Mouse (Mus musculus) liver, embryonic 14.5 days (tissue): ENCODE results near the gene Plekhm1.

Experiments used
- CTCF ChIP-seq: IDR thresholded peaks from 2 replicates; pipeline ENCODE4 v1.5.1; 2016; ENCODE audit warnings: antibody characterized with exemption, low read depth, control low read depth
- EP300 ChIP-seq: IDR thresholded peaks from 2 replicates; pipeline ENCODE4 v1.6.1; 2016; ENCODE audit warnings: antibody characterized with exemption, low read depth

- TF ChIP-seq CTCF (no peak), EP300 (no peak)
Observed at GRCm38 (mm10) chr11:103375258-103375657, 37.2 kb downstream of the Plekhm1 start.
